Mouse (Mus musculus): ENCODE measurements at regions not wholly inside any gene's neighbourhood (a gene's known extent, or its start where the extent isn't known, plus 50 kb on each side); places are given as distances from the start of the nearest gene placed in this dataset.

DNA sequence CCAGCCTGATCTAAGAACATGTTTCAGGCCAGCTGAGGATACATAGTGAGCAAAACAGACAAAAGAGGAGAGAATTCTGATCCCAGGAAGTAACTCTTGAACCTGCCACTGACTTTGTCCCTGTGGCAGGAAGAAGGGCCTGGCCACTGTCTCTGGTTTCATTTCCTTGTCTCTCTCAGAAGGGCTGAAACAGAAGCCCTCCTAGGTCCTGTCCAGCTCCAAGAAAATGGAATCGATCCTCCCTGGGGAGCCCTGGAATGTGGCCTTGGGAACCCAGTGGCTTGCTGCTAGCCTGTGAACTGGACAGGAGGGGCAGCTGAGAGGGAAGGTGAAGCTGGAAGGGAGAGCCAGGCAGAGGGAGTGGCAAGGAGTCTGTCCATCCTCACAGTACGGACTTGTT is 113.1 kb upstream of the Armc2 start:
- TF ChIP-seq MYOD1 (IDR thresholded peaks at IDR 0.05; ENCODE audit: control insufficient read depth in 1 of 3, insufficient read length in 2 of 3, low read depth in 2 of 3) (no peak), USF1 (IDR thresholded peaks at IDR 0.05; ENCODE audit: low read depth) (no peak), POLR2AphosphoS2 (IDR thresholded peaks at IDR 0.05; ENCODE audit: insufficient read length, low read depth) (no peak)
